Mouse (Mus musculus) MEL (cell line): Measurements from ENCODE around the gene Hk2. TPM values are rescaled to one million over a fixed set of nuclear protein-coding genes. Genes with fewer than 3 reads are reported as not detected.

Experiments
- DNase-seq: peaks from one replicate; pipeline ENCODE4 v3.0.0; 2011; ENCODE audit warnings: low read depth, low spot score
- H3K27ac ChIP-seq: 2 replicates; pipeline ENCODE4 v1.5.1; 2012; ENCODE audit warnings: low read depth, mild to moderate bottlenecking, control low read depth, low read length, moderate library complexity; ENCODE audit not compliant: control insufficient read depth
- H3K27me3 ChIP-seq, 2 experiments: fragments of 150-350 bp in 1 of 2; sonication (generic) in 1 of 2; 2 replicates each; pipeline ENCODE4 v1.6.1; 2012; ENCODE audit warnings: low read length in 2 of 2, mild to moderate bottlenecking in 2 of 2, improper control_type of control experiment in 1 of 2, moderate library complexity in 1 of 2; ENCODE audit not compliant: insufficient read depth in 2 of 2, control insufficient read depth in 1 of 2
- H3K36me3 ChIP-seq, 2 experiments: 2 replicates each; pipeline ENCODE4 v1.6.1; 2012 to 2014; ENCODE audit warnings: low read length in 2 of 2, improper control_type of control experiment in 1 of 2, inconsistent platforms in 1 of 2, mild to moderate bottlenecking in 1 of 2; ENCODE audit not compliant: insufficient read depth in 2 of 2, control insufficient read depth in 1 of 2
- H3K4me1 ChIP-seq, 2 experiments: fragments of 150-350 bp in 1 of 2; sonication (generic) in 1 of 2; 2 replicates each; pipeline ENCODE4 v1.6.1; 2012; ENCODE audit warnings: low read length in 2 of 2, improper control_type of control experiment in 1 of 2, mild to moderate bottlenecking in 1 of 2; ENCODE audit not compliant: insufficient read depth in 2 of 2, control insufficient read depth in 1 of 2
- H3K4me3 ChIP-seq, 2 experiments: fragments of 150-350 bp in 1 of 2; sonication (generic) in 1 of 2; 2 replicates each; pipeline ENCODE4 v1.5.1; 2012; ENCODE audit warnings: low read depth in 2 of 2, low read length in 2 of 2, mild to moderate bottlenecking in 2 of 2, moderate library complexity in 2 of 2, control low read depth in 1 of 2, improper control_type of control experiment in 1 of 2; ENCODE audit not compliant: control insufficient read depth in 1 of 2, insufficient read depth in 1 of 2
- H3K79me2 ChIP-seq: 2 replicates; pipeline ENCODE4 v1.6.1; 2012; ENCODE audit warnings: mild to moderate bottlenecking, low read length, moderate library complexity; ENCODE audit not compliant: control insufficient read depth, poor library complexity, insufficient read depth
- H3K9ac ChIP-seq: 2 replicates; pipeline ENCODE4 v1.6.1; 2012; ENCODE audit warnings: low read depth, mild to moderate bottlenecking, control low read depth, low read length, moderate library complexity; ENCODE audit not compliant: control insufficient read depth, poor library complexity, severe bottlenecking
- H3K9me3 ChIP-seq: fragments of 150-350 bp; sonication (generic); replicated peaks from 2 replicates; pipeline ENCODE4 v1.6.1; 2012; ENCODE audit warnings: mild to moderate bottlenecking, low read length, improper control_type of control experiment, moderate library complexity; ENCODE audit not compliant: insufficient read depth
- BHLHE40 ChIP-seq: IDR thresholded peaks from 2 replicates; pipeline ENCODE4 v1.6.1; 2012; ENCODE audit warnings: low read depth, mild to moderate bottlenecking, inconsistent platforms, low read length, improper control_type of control experiment, borderline replicate concordance
- CHD2 ChIP-seq: IDR thresholded peaks from 2 replicates; pipeline ENCODE4 v1.6.1; 2011; ENCODE audit warnings: low read length, improper control_type of control experiment
- GATA1 ChIP-seq: IDR thresholded peaks from 2 replicates; pipeline ENCODE4 v1.6.1; 2011; ENCODE audit warnings: low read depth, low read length, improper control_type of control experiment
- HCFC1 ChIP-seq: IDR thresholded peaks from 2 replicates; pipeline ENCODE4 v1.6.1; 2012; ENCODE audit warnings: low read depth, mild to moderate bottlenecking, inconsistent platforms, low read length, improper control_type of control experiment, moderate library complexity
- MAZ ChIP-seq: IDR thresholded peaks from 2 replicates; pipeline ENCODE4 v1.6.1; 2012; ENCODE audit warnings: low read depth, mild to moderate bottlenecking, inconsistent platforms, low read length, improper control_type of control experiment
- MYB ChIP-seq: IDR thresholded peaks from 2 replicates; pipeline ENCODE4 v1.6.1; 2011; ENCODE audit warnings: mild to moderate bottlenecking, low read depth, low read length, improper control_type of control experiment
- NELFE ChIP-seq: IDR thresholded peaks from 2 replicates; pipeline ENCODE4 v1.6.1; 2011; ENCODE audit warnings: low read depth, low read length, improper control_type of control experiment
- POLR2AphosphoS5 ChIP-seq: IDR thresholded peaks from 2 replicates; pipeline ENCODE4 v1.6.1; 2012; ENCODE audit warnings: low read depth, borderline replicate concordance, mild to moderate bottlenecking, inconsistent platforms, low read length, moderate library complexity, mixed read lengths
- RCOR1 ChIP-seq: IDR thresholded peaks from 2 replicates; pipeline ENCODE4 v1.6.1; 2012; ENCODE audit warnings: low read depth, mild to moderate bottlenecking, inconsistent platforms, low read length, improper control_type of control experiment
- SMC3 ChIP-seq: IDR thresholded peaks from 2 replicates; pipeline ENCODE4 v1.6.1; 2011; ENCODE audit warnings: low read depth, low read length, improper control_type of control experiment
- TAL1 ChIP-seq: IDR thresholded peaks from 2 replicates; pipeline ENCODE4 v1.6.1; 2012; ENCODE audit warnings: mild to moderate bottlenecking, inconsistent platforms, low read length, moderate library complexity, mixed read lengths
- TCF12 ChIP-seq: IDR thresholded peaks from 2 replicates; pipeline ENCODE4 v1.6.1; 2014; ENCODE audit warnings: low read depth, mild to moderate bottlenecking, inconsistent platforms, low read length, improper control_type of control experiment, moderate library complexity
- USF1 ChIP-seq: IDR thresholded peaks from 2 replicates; pipeline ENCODE4 v1.6.1; 2014; ENCODE audit warnings: low read depth, mild to moderate bottlenecking, inconsistent platforms, low read length, improper control_type of control experiment, moderate library complexity
- ZNF384 ChIP-seq: IDR thresholded peaks from 2 replicates; pipeline ENCODE4 v1.6.1; 2012; ENCODE audit warnings: low read depth, mild to moderate bottlenecking, inconsistent platforms, low read length, improper control_type of control experiment
- polyA plus RNA-seq, 2 experiments: library from polyadenylated mRNA; stranded (reverse) in 1 of 2; unstranded in 1 of 2; fragments of >175 nt in 1 of 2; fragments of >200 nt in 1 of 2; gene quantifications; 2 replicates each; pipeline versions ENCODE4 v1.2.1 to v1.2.4; 2012; ENCODE audit warnings: low replicate concordance in 2 of 2, low read depth in 1 of 2; ENCODE audit not compliant: insufficient read length in 2 of 2, insufficient read depth in 1 of 2, missing spikeins in 1 of 2
- total RNA-seq: library from RNA; depleted of rRNA; stranded (reverse); fragments of 300-350 nt; gene quantifications from 2 replicates; pipeline ENCODE4 v1.2.3, GENCODE M21; 2012

The Hk2 gene
- total and polyA plus RNA-seq, 3 experiments = 44.2 to 51.6 TPM; not detected in 1

GRCm38 (mm10) chr6:82763871-82764503 is 10.3 kb downstream of the Hk2 start (continued):
- TF ChIP-seq SMC3 (no peak), USF1 (0 out of 2 replicates have a peak, but pooled peaks have one; percentile 15), TCF12 (peak; percentile 93)
- TF ChIP-seq, all 39 proteins: peak for 24

- H3K27ac ChIP-seq = no peak overlapping the region
- no peak overlapping the region for H3K4me3 ChIP-seq
- H3K27me3 ChIP-seq = no peaks in the 10 kb centered on the region
- DNase-seq = no peak
- H3K4me1 ChIP-seq = peaks cover 27 to 43% of the 10 kb centered on the region in 2 experiments
- no peak overlapping the region for H3K9ac ChIP-seq
- H3K36me3 ChIP-seq = peaks cover 3 to 50% of the 10 kb centered on the region in 2 experiments; a peak in 3 of 4 replicates
- TF ChIP-seq ZNF384 (0 out of 2 replicates have a peak, but pooled peaks have one; percentile 28), BHLHE40 (peak; percentile 29; the same call in 1 of the 2 replicates), RCOR1 (peak; percentile 93), TAL1 (peak; percentile 14; the same call in 1 of the 2 replicates), GATA1 (peak; percentile 22; the same call in 1 of the 2 replicates), CHD2 (no peak), TCF12 (no peak)
- peaks cover 55% of the 10 kb centered on the region for H3K79me2 ChIP-seq
- H3K9me3 ChIP-seq = no peaks in the 10 kb centered on the region
Observed at GRCm38 (mm10) chr6:82762728-82763127, 11.5 kb downstream of the Hk2 start.

- DNase-seq = no peak
- Histone ChIP-seq H3K36me3 (peaks cover 7 to 42% of the 10 kb centered on the region in 2 experiments; a peak in 3 of 4 replicates), H3K27ac (no peak overlapping the region)
Observed at GRCm38 (mm10) chr6:82760749-82761357, 13.4 kb downstream of the Hk2 start.

GRCm38 (mm10) chr6:82759241-82759640 is 15.0 kb downstream of the Hk2 start:
- Histone ChIP-seq H3K9ac (no peak overlapping the region), H3K36me3 (peaks cover 9 to 32% of the 10 kb centered on the region in 2 experiments; a peak in 3 of 4 replicates), H3K4me1 (peaks cover 19 to 40% of the 10 kb centered on the region in 2 experiments), H3K4me3 (no peak overlapping the region), H3K27me3 (no peaks in the 10 kb centered on the region), H3K9me3 (no peaks in the 10 kb centered on the region), H3K27ac (no peak overlapping the region), H3K79me2 (peaks cover 31% of the 10 kb centered on the region)
- no peak for DNase-seq
- TF ChIP-seq MYB (no peak), NELFE (no peak), HCFC1 (no peak), CHD2 (no peak)

More at GRCm38 (mm10) chr6:82760749-82761357, 13.4 kb downstream of the Hk2 start:
- Histone ChIP-seq H3K79me2 (peaks cover 41% of the 10 kb centered on the region), H3K27me3 (no peaks in the 10 kb centered on the region), H3K9ac (no peak overlapping the region), H3K4me3 (no peak overlapping the region), H3K9me3 (no peaks in the 10 kb centered on the region), H3K4me1 (peaks cover 28 to 48% of the 10 kb centered on the region in 2 experiments)
- TF ChIP-seq POLR2AphosphoS5 = no peak
- no peak for TF ChIP-seq MAZ
